Mouse (Mus musculus) neural tube, embryonic 10.5 days (tissue): ENCODE results near the gene Cryaa.
"Not testable (repeated sequence)": the region's sequence is repeated elsewhere in the genome, so short reads cannot be mapped to it uniquely, and the experiment has no call there.

Experiments
- DNase-seq: peaks from one replicate; pipeline ENCODE4 v3.0.0-alpha.2; 2017; ENCODE audit warnings: low spot score; ENCODE audit errors: extremely low spot score

Cryaa gene

DNA sequence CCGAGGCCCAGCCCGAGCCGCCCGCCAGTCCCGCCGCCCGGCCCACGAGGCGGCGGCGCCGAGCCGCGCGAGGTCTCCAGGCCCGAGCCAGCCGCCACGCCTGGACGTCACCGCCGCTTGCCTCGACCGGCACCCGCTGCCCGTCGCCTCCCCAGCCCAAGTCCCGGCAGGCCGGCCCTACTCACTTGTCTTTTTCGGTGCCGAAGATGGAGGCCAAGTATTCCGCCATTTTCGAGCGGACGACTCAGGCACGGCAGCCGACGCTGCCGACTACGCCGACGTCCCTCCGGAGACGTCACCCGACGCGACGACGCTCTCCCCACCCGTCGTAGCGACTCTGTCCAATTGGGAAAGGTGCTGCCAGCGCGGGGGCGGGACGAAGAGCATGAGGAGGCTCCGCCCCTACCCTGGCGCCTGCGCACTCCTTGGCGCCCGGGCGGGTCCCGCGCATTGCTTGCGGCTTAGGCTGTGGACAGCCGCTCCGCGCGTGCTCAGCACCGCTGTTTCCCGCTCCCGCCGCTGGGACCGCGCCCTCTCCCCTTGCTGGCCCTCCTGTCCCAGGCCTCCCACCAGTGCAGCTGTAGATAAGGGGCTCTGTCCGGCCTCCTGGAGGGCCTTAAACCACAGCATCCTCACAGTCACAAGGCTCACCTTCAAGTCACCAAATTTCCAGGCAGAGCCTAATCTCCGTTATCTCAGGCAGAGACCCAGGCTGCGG lies 19.0 kb upstream of the Cryaa start, which contains the start of gene U2af1:
Gene U2af1, minus strand, starts transcription at position 425 of the 718 bp plus-strand sequence.
- DNase-seq: peak; percentile 97

DNA sequence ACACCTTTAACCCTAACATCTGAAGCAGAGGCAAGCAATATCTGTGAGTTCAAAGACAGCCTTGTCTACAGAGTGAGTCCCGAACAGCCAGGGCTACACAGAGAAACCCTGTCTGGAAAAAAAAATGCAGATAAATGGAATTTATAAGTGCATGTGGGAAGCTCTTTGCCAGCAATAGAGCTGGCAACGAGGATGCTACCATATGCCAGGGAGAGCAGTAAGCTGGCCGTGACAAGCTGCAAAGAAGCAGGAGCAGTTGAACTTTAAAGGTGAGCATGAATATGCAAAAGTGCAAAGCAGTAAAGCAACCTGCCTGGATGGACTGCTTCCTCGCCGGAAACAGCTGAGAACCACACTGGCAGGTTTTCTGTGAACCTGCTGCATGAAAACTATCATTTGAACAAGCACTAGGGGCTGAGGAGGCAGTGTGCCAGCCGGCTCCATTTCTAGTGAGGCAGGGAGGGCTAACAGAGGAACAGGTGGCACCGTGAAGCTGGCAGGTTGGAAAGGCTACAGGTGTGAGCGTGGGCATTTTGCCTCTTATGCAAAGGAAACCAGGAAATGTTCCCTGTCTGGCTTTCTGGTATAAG lies 16.9 kb upstream of the Cryaa start:
- no peak for DNase-seq

GRCm38 (mm10) chr17:31662855-31663254 lies 14.8 kb upstream of the Cryaa start:
- DNase-seq: no peak

DNA sequence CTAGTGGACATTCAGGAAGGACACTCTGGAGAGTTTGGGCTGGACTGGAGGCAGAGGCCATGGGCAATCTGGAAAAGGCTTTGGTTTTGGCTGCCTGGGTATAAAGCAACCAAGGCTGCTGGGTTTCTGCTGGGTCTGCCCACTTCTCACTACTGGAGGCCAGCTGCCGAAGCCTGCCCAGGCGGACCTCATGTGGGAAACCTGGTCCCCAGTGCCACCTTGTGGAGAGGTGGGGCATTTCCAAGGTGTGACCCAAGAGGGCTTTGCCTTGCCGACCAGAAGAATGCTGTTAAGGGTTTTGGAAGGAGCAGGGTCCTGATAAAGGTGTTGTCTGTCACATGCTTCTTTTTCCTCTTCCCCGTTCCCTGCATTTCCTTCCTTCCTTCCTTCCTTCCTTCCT lies 12.8 kb upstream of the Cryaa start:
- DNase-seq: peak; percentile 72

GRCm38 (mm10) chr17:31668306-31668705 lies 9.3 kb upstream of the Cryaa start:
- no peak for DNase-seq

- DNase-seq: peak; percentile 60
These were observed 7.4 kb upstream of the Cryaa start for GRCm38 (mm10) chr17:31670163-31670562.

DNA sequence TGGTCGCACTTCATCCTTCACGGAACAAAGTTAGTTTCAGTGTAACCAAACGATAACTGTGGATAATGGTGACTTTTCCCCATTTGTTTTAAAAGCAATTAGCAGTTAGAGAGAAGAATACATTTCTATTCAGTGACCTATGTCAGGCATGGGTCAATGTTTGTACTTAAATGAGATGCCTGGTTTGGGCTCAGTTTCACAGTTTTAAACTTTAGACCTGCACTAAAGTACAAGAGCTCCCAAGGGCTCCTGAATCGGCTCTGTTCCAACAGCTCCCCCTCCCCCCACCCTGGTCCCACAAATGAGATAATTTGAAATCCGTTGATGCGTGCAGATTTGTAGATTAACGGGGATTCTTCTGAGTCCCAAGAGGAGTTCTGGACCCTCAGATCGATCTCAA lies 5.9 kb upstream of the Cryaa start:
- DNase-seq: no peak

DNA sequence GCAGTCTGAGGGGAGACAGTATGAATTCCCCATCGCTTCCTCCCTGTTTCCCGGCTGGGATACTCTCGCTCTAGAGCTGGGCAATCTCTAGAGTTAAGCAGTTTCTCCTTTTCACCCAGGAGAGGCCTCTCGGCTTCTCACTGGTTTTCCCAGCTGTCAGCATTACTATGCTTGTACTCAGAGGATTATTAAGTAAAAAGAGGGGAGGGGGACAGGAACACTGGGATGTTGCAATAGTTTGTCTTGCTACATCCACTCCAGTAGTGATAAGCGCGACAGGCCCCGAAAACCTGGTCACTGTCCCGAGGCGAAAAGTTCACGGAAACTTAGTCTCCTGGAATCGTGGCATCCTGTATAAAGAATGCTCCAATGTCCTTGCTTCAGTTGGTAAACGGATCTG lies 5.3 kb upstream of the Cryaa start:
- no peak for DNase-seq

GRCm38 (mm10) chr17:31674426-31674825 lies 3.2 kb upstream of the Cryaa start:
- no peak for DNase-seq

DNA sequence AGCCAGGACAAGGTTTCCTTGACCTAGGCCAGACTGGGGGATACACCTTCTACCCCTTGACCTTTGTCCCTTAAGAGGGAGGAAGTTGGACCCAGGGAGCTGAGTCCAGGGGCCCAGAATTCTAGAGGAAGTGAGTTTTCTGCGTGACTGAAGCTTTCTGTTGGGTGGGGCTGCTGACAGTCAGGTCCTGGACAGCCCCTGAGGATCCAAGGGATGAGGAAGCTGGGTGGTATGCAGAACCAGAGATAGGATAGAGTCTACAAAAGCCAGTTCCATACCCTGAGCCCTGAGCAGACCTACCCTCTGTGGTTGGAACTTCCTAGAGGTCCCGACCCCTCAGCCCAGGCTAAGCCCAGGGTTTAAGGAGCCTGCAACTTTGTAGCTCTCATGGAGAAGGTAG lies 2.8 kb downstream of the Cryaa start:
- no peak for DNase-seq

- DNase-seq: peak; percentile 89
These were observed 8.1 kb downstream of the Cryaa start for GRCm38 (mm10) chr17:31685514-31686224.

GRCm38 (mm10) chr17:31686225-31686564 lies 8.6 kb downstream of the Cryaa start:
- no peak for DNase-seq

DNA sequence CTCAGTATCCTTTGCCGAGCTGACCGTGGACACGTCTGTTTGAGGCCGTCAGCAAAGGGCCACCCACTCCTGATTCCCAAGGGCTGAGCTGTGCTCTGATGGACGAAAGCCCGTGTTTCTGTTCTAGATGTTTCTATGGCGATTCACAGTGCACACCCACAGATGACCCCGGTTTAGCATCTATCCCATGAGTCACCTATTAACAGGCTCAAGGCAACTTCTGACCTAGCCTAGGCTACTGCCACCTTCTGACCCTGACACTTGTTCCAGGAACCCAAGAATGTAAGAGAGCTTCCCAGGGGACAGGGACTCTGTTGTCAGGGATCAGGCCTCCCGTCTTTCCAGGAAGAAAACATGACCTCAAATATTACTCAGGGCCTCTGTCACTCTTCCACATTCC lies 10.5 kb downstream of the Cryaa start:
- DNase-seq: no peak

DNA sequence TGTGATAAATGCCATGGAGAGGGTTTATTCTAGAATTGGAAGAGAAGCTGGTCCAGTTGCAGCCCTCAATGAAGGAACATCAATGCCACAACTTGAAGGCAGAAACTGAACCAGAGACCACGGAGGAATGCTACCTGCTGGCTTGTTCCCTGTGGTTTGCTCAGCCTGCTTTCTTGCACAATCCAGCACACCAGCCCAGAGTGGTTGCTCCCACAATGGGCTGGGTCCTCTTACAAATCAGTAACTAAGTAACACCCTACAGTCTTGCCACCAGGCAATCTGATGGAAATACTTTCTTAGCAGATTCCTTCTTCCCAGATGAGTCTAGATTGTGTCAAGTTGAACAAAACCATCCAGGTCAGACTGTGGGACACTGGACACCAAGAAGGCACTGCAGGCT lies 12.0 kb downstream of the Cryaa start:
- no peak for DNase-seq

DNA sequence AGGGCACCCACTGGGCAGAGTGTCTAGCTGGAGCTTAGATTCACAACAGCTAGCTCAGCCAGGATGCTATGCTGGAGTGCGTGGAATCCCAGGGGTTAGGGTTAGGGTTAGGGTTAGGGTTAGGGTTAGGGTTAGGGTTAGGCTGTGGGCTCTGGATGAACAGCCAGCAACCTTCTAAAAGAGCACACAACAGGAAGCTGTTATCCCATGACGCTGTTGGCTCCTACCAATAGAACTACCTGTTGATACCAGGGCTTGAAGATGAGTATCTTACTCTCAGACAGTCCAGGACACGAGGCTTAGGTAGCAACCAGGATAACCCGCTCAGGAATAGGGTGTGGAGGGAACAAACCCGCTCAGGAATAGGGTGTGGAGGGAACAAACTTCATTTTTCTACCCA lies 15.3 kb downstream of the Cryaa start:
- no peak for DNase-seq

- peak; percentile 82 for DNase-seq
These were observed 15.9 kb downstream of the Cryaa start for GRCm38 (mm10) chr17:31693330-31694022.

- no peak for DNase-seq
These were observed 16.4 kb downstream of the Cryaa start for GRCm38 (mm10) chr17:31694023-31694376.

DNA sequence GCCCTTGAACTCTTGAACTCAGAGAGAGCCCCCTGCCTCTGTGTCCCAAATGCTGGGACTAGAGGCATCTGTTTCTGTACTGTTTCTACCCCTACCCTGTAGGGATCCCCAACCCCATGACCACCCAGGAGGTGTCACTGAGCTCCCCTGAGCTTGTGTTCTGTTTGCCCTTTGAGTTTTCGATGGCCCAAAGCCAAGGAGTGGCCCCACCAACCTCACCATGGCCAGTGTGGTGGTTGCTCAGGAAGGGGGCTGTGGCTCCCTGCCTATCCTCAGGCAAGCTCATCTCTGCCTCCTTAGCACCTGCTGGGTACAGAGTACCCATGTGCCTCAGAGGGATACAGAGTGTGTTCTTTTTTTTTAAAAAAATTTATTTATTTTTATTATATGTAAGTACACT lies 17.3 kb downstream of the Cryaa start:
- DNase-seq: no peak

DNA sequence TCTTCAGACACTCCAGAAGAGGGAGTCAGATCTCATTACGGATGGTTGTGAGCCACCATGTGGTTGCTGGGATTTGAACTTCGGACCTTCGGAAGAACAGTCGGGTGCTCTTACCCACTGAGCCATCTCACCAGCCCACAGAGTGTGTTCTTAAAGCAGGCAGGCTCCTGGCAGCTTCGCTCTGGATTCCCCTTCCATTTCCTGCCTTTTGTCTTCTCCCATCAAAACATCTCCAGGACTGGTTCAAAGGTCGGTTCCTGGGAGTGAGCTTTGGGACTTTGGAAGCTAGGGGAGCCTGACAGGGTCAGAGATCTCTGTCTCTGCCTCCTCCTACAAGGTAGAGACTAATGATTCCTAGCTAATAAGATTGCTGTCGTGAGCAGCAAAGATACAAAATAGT lies 17.7 kb downstream of the Cryaa start:
- DNase-seq: not testable (repeated sequence)

GRCm38 (mm10) chr17:31698347-31698746 lies 20.7 kb downstream of the Cryaa start:
- no peak for DNase-seq

DNA sequence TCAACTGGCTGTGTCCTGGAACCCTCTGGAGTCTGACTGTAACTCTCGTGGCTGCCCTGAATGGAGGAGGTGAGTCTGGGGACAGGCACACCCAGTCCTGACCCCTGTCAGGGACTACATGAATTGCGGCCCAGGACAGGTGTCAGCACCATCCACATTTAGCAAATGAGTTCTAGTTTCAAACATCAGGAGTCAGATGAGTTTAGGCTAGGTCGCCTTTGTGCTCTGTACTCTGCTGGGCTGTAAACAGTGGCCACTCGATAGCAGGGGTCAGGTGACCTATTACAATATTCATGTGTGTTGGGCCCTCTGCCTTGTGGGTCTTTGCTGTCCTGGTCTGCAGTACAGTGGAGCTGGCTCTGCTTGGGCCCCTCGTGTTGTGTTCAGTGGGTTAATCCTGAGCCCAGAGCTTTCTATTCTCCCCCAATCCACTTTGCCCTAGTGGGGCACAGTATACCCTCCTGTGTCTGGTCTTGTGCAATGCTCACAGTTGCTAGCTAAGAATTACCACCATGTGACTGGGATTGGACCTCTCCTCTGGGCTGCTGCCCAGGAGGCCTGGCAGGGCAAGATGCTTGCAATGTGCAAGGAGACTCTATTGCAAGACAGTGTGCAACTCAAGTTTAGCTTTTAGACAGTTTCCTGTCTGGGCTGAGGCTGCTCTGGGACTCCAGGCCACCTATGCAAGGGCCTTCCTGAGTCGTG lies 25.8 kb downstream of the Cryaa start:
- no peak for DNase-seq
